ENCODE assay signal across 4 mouse cellular contexts in genomic region chr4:129547631-129548030, GRCm38 (mm10). TPM values are rescaled to one million over a fixed set of nuclear protein-coding genes. Genes with fewer than 3 reads are reported as not detected.
"Had no signal": no experiment of that assay in that cellular context is flagged by ENCODE, and none has a peak within 500 bp of the region (broad histone marks: within the 10 kb centered on the region; RNA-seq: fewer than 3 reads in every experiment).

No protein-coding gene starts in this region.

RNA-seq across cellular contexts. Expression of gene Fam167b, which starts 30.7 kb away (rescaled TPM):
- total RNA-seq: neutrophil, adult 5-6 weeks had no signal
- polyA plus RNA-seq: neural tube, embryonic 14.5 days; neural tube, embryonic 15.5 days; testis, adult 2 months had no signal
